Mouse (Mus musculus) left cerebral cortex, adult 2 months (tissue): Measurements from ENCODE around the gene 2310057N15Rik. TPM values are rescaled to one million over a fixed set of nuclear protein-coding genes. Genes with fewer than 3 reads are reported as not detected.
"Not testable (repeated sequence)": the region's sequence is repeated elsewhere in the genome, so short reads cannot be mapped to it uniquely, and the experiment has no call there.

Source experiments
- DNase-seq, 2 experiments: peaks; one replicate each; pipeline ENCODE4 v3.0.0; 2021 to 2022; ENCODE audit warnings: low spot score in 2 of 2, mixed read lengths in 1 of 2; ENCODE audit errors: extremely low spot score in 1 of 2
- H3K27ac ChIP-seq: fragments of 200-600 bp; 2 replicates; pipeline ENCODE4 v1.8.1; 2022
- H3K4me3 ChIP-seq: fragments of 200-600 bp; 2 replicates; pipeline ENCODE4 v1.8.1; 2022
- CTCF ChIP-seq: fragments of 200-600 bp; IDR thresholded peaks from 2 replicates; pipeline ENCODE4 v1.8.1; 2022; ENCODE audit warnings: antibody characterized with exemption, mild to moderate bottlenecking, moderate library complexity
- intact Hi-C: fragments of 180-260 bp; cut with DNase I; formaldehyde crosslinking; loops from one replicate; pipeline ENCODE4 v1.15.1; 2025
- long read RNA-seq, 2 experiments: library from polyadenylated mRNA; stranded (forward); transcript quantifications; one replicate each; pipeline ENCODE4 v2.0.0; 2021; ENCODE audit warnings: borderline mapping rate in 2 of 2
- total RNA-seq, 2 experiments: library from RNA; stranded (reverse); gene quantifications; 2 replicates each; pipeline ENCODE4 v1.2.3; 2021

2310057N15Rik gene
- total RNA-seq: not detected
- long read RNA-seq, experiment 1: 0 reads
- long read RNA-seq, experiment 2: 0 reads

- H3K4me3 ChIP-seq: no peak within 1 kb of the TSS
Observed at GRCm38 (mm10) chr16:88774106-88774505, at the start of gene 2310057N15Rik. Gene 2310057N15Rik, minus strand, starts transcription at chr16:88774206.

GRCm38 (mm10) chr16:88823736-88824135 is 49.7 kb upstream of the 2310057N15Rik start:
- DNase-seq: no peak
- intact Hi-C loops: loop anchor here (10.0 kb wide), 1 partner anchor 449 kb away; no protein-coding TSS in a partner anchor
- Histone ChIP-seq H3K4me3 (no peak overlapping the region), H3K27ac (no peak overlapping the region)
- peak; percentile 61 for TF ChIP-seq CTCF

More at GRCm38 (mm10) chr16:88774106-88774505, at the start of gene 2310057N15Rik:
- TF ChIP-seq CTCF: no peak
- intact Hi-C loops: no loop called here
- DNase-seq: no peak
- H3K27ac ChIP-seq: no peak within 1 kb of the TSS

- Histone ChIP-seq H3K27ac (no peak within 1 kb of the TSS), H3K4me3 (no peak within 1 kb of the TSS)
- TF ChIP-seq CTCF: no peak
- intact Hi-C loops: loop anchor here (10.0 kb wide), 1 partner anchor 445 kb away; no protein-coding TSS in a partner anchor
- no peak for DNase-seq
Observed at GRCm38 (mm10) chr16:88820066-88820465, 46.1 kb upstream of the 2310057N15Rik start, which contains the start of gene Krtap15. Gene Krtap15, plus strand, starts transcription at chr16:88820215.

- intact Hi-C loops: no loop called here
- no peak within 1 kb of the TSS for H3K4me3 ChIP-seq
- H3K27ac ChIP-seq: no peak within 1 kb of the TSS
- no peak for DNase-seq
- no peak for TF ChIP-seq CTCF
Observed at GRCm38 (mm10) chr16:88811827-88812226, 37.8 kb upstream of the 2310057N15Rik start, which contains the start of gene Gm20741. Gene Gm20741, minus strand, starts transcription at chr16:88812220.

GRCm38 (mm10) chr16:88786786-88787185 is 12.8 kb upstream of the 2310057N15Rik start:
- no peak overlapping the region for H3K4me3 ChIP-seq
- intact Hi-C loops: no loop called here
- no peak overlapping the region for H3K27ac ChIP-seq
- DNase-seq: no peak
- no peak for TF ChIP-seq CTCF

GRCm38 (mm10) chr16:88777596-88777995 is 3.6 kb upstream of the 2310057N15Rik start, which contains the start of gene Gm5965:
Gene Gm5965, plus strand, starts transcription at chr16:88777896.
- intact Hi-C loops: no loop called here
- Histone ChIP-seq H3K27ac (no peak within 1 kb of the TSS), H3K4me3 (no peak within 1 kb of the TSS)
- no peak for TF ChIP-seq CTCF
- no peak for DNase-seq

GRCm38 (mm10) chr16:88758547-88758946 is 15.5 kb downstream of the 2310057N15Rik start, which contains the start of gene 2310034C09Rik:
Gene 2310034C09Rik, plus strand, starts transcription at chr16:88758847.
- H3K27ac ChIP-seq, H3K4me3 ChIP-seq, intact Hi-C loops, DNase-seq: not testable (repeated sequence)

- H3K27ac ChIP-seq, intact Hi-C loops, DNase-seq, H3K4me3 ChIP-seq: not testable (repeated sequence)
Observed at GRCm38 (mm10) chr16:88751535-88751934, 22.5 kb downstream of the 2310057N15Rik start, which contains the start of gene Krtap13. Gene Krtap13, minus strand, starts transcription at chr16:88751635.

GRCm38 (mm10) chr16:88747943-88748342 is 26.1 kb downstream of the 2310057N15Rik start:
- DNase-seq: no peak
- H3K27ac ChIP-seq: no peak overlapping the region
- no peak overlapping the region for H3K4me3 ChIP-seq
- TF ChIP-seq CTCF: no peak
- intact Hi-C loops: no loop called here

GRCm38 (mm10) chr16:88744750-88745340 is 29.2 kb downstream of the 2310057N15Rik start:
- no peak overlapping the region for H3K27ac ChIP-seq

GRCm38 (mm10) chr16:88735391-88735790 is 38.6 kb downstream of the 2310057N15Rik start:
- TF ChIP-seq CTCF: no peak
- DNase-seq: no peak
- intact Hi-C loops: no loop called here

More at GRCm38 (mm10) chr16:88744750-88745340, 29.2 kb downstream of the 2310057N15Rik start:
- no peak for TF ChIP-seq CTCF
- DNase-seq: no peak
- no peak overlapping the region for H3K4me3 ChIP-seq
- intact Hi-C loops: no loop called here

GRCm38 (mm10) chr16:88728812-88729275 is 45.2 kb downstream of the 2310057N15Rik start, which contains the start of gene Krtap13-1:
Gene Krtap13-1, plus strand, starts transcription at chr16:88728862.
- no peak within 1 kb of the TSS for H3K4me3 ChIP-seq
- DNase-seq: no peak
- TF ChIP-seq CTCF: no peak
- intact Hi-C loops: no loop called here
- no peak within 1 kb of the TSS for H3K27ac ChIP-seq

More at GRCm38 (mm10) chr16:88735391-88735790, 38.6 kb downstream of the 2310057N15Rik start:
- no peak overlapping the region for H3K4me3 ChIP-seq
- H3K27ac ChIP-seq: no peak overlapping the region

Other genes with a start within 250 kb of the 2310057N15Rik start
- gene Cldn8, start 211.0 kb downstream of the 2310057N15Rik start, total RNA-seq: not detected
- not detected for gene Krtap24-1, start 161.9 kb downstream of the 2310057N15Rik start, total RNA-seq
- not detected for gene 2310079G19Rik, start 146.5 kb downstream of the 2310057N15Rik start, total RNA-seq
- not detected for gene Krtap26-1, start 126.4 kb downstream of the 2310057N15Rik start, total RNA-seq
- gene Krtap27-1, start 102.5 kb downstream of the 2310057N15Rik start, total RNA-seq: not detected
- not detected for gene 2310061N02Rik, start 66.2 kb downstream of the 2310057N15Rik start, total RNA-seq
- not detected for gene Krtap13-1, start 45.3 kb downstream of the 2310057N15Rik start, total RNA-seq
- gene Krtap13, start 22.6 kb downstream of the 2310057N15Rik start, total RNA-seq: not detected
- gene 2310034C09Rik, start 15.4 kb downstream of the 2310057N15Rik start, total RNA-seq: not detected
- gene Gm5965, start 3.7 kb upstream of the 2310057N15Rik start, total RNA-seq: not detected
- not detected for gene Gm20741, start 38.0 kb upstream of the 2310057N15Rik start, total RNA-seq
- not detected for gene Krtap15, start 46.0 kb upstream of the 2310057N15Rik start, total RNA-seq
- not detected for gene Krtap14, start 51.9 kb upstream of the 2310057N15Rik start, total RNA-seq
- not detected for gene Krtap19-1, start 95.2 kb upstream of the 2310057N15Rik start, total RNA-seq
- gene Krtap19-2, start 100.1 kb upstream of the 2310057N15Rik start, total RNA-seq: not detected
- not detected for gene Krtap19-3, start 103.8 kb upstream of the 2310057N15Rik start, total RNA-seq
- gene Krtap19-4, start 110.9 kb upstream of the 2310057N15Rik start, total RNA-seq: not detected
- gene Krtap19-5, start 122.3 kb upstream of the 2310057N15Rik start, total RNA-seq: not detected
- not detected for gene Krtap19-9b, start 158.1 kb upstream of the 2310057N15Rik start, total RNA-seq
- gene Krtap16-3, start 188.7 kb upstream of the 2310057N15Rik start, total RNA-seq: not detected
- gene Krtap22-2, start 236.6 kb upstream of the 2310057N15Rik start, total RNA-seq: not detected
- gene Gm10229, start 241.1 kb upstream of the 2310057N15Rik start, total RNA-seq: not detected